Comparison of ENCODE assay signal across 14 mouse cellular contexts in the genomic region with DNA sequence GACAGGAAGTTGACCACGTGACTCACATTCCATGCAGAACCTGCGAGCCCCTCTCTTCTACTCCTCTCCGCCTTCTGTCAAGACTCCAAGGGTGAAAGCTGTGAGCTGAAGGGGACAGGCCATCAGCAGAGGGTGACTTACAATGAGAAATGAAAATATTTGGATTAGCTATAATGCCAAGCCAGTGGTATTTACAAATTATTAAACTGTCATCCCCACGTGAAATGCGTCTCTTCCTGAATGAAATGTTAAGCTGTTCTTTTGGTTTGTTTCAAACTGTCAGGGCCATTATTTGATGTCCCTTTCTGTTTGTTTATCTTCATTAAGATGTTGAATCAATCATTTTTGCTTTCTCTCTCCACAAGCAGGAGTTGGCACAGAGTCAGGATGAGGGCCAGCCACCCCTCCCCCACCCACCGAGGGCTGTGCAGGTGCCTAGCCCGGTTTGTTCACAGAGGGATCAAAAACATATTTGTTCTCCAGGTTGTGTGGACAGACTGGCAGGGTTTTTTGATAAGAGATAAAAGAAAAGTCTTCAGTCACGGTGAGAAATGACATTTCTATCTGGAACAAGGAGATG.
DNase-seq lines count a peak whose midpoint lies in the region; ATAC-seq and TF ChIP-seq lines count a peak whose summit lies in the region.
"Had no signal": no experiment of that assay in that cellular context is flagged by ENCODE, and none has a peak within 500 bp of the region (broad histone marks: within the 10 kb centered on the region; RNA-seq: fewer than 3 reads in every experiment).

No protein-coding gene starts in this region.

- TF ChIP-seq POLR2A in kidney, adult 2 months (IDR thresholded peaks at IDR 0.05; ENCODE audit: low read depth, low read length) = no peak

- H3K4me2 ChIP-seq in stomach, embryonic 15.5 days = peak overlapping the region; percentile 17; the same call in 1 of the 2 replicates
- H3K4me2 ChIP-seq: hindbrain, embryonic 14.5 days; limb, embryonic 13.5 days had no signal

- no peaks in the 10 kb centered on the region for H3K36me3 ChIP-seq in kidney, adult 2 months (ENCODE audit: control insufficient read depth, insufficient read depth, low read length)
- no peaks in the 10 kb centered on the region for H3K36me3 ChIP-seq in stomach, embryonic 15.5 days
- H3K36me3 ChIP-seq: limb, embryonic 13.5 days had no signal

- H3K9ac ChIP-seq in stomach, embryonic 15.5 days = no peak overlapping the region
- H3K9ac ChIP-seq: hindbrain, embryonic 14.5 days; limb, embryonic 13.5 days had no signal

- H3K4me1 ChIP-seq in kidney, adult 2 months (ENCODE audit: control insufficient read depth, insufficient read depth, low read length) = no peaks in the 10 kb centered on the region
- H3K4me1 ChIP-seq in stomach, embryonic 15.5 days = peaks cover 9% of the 10 kb centered on the region; the same call in 1 of the 2 replicates

- no peaks in the 10 kb centered on the region for H3K9me3 ChIP-seq in stomach, embryonic 15.5 days
- H3K9me3 ChIP-seq: limb, embryonic 13.5 days had no signal

- DNase-seq in cerebellum, postnatal 10 days = peak; percentile 76 to 83
- peak; percentile 12 for DNase-seq in kidney, adult 2 months
- no peak for DNase-seq in kidney, adult 9 months
- DNase-seq in urinary bladder, postnatal 14 days (ENCODE audit: low spot score) = peak; percentile 53
- DNase-seq in urinary bladder, adult 2 months (ENCODE audit: low spot score) = no peak
- DNase-seq in ovary, postnatal 36 days (ENCODE audit: low spot score) = no peak
- DNase-seq: B cell, adult 2 months; right cerebral cortex, adult 18-20 months had no signal

- ATAC-seq in cerebellum, adult (ENCODE audit: insufficient number of reproducible peaks, low FRiP score, low TSS enrichment) = no peak
- ATAC-seq in stomach, embryonic 15.5 days (ENCODE audit: insufficient read depth, low FRiP score, low read depth) = no peak; the same call in 1 of the 2 replicates
- ATAC-seq: forebrain, embryonic 16.5 days had no signal

- H3K4me3 ChIP-seq in kidney, adult 2 months (ENCODE audit: insufficient read depth, low read depth, low read length) = no peak overlapping the region
- no peak overlapping the region for H3K4me3 ChIP-seq in stomach, embryonic 15.5 days (replicated peaks)
- H3K4me3 ChIP-seq: limb, embryonic 13.5 days; megakaryocyte, embryonic 14.5 days had no signal

- H3K27ac ChIP-seq in kidney, adult 2 months (ENCODE audit: insufficient read depth, low read depth, low read length) = no peak overlapping the region
- H3K27ac ChIP-seq in stomach, embryonic 15.5 days = no peak overlapping the region
- H3K27ac ChIP-seq: hindbrain, embryonic 14.5 days; limb, embryonic 13.5 days had no signal

- WGBS in kidney, adult 2 months = 25% methylated on average over 8 of the region's 8 CpGs
- WGBS in stomach, embryonic 15.5 days = 8% methylated on average over 8 of the region's 8 CpGs

- no peaks in the 10 kb centered on the region for H3K27me3 ChIP-seq in kidney, adult 2 months (replicated peaks; ENCODE audit: control insufficient read depth, insufficient read depth, low read length)
- H3K27me3 ChIP-seq in stomach, embryonic 15.5 days (replicated peaks) = no peaks in the 10 kb centered on the region

- TF ChIP-seq CTCF in kidney, adult 2 months (conservative IDR thresholded peaks at IDR 0.05; ENCODE audit: insufficient read depth, insufficient read length, low read depth, low read length) = no peak

Comparison
In these comparisons a context has a peak if more than half of its experiments do, and no peak if none do; other contexts are left out.
1. DNase-seq: peak in cerebellum, postnatal 10 days (2 of 2), kidney, adult 2 months (single experiment) and urinary bladder, postnatal 14 days (single experiment); none in kidney, adult 9 months (single experiment), urinary bladder, adult 2 months (single experiment) and ovary, postnatal 36 days (single experiment).